Mouse (Mus musculus) midbrain, embryonic 12.5 days (tissue): Measurements from ENCODE around the gene Eml4. TPM values are rescaled to one million over a fixed set of nuclear protein-coding genes. Genes with fewer than 3 reads are reported as not detected.

Source experiments
- ATAC-seq: fragments of 200-750 bp; cut with Nextera tagmentation; 2 replicates; pipeline ENCODE4 v1.8.0; 2017; ENCODE audit warnings: low read depth, moderate TSS enrichment, moderate library complexity; ENCODE audit not compliant: low FRiP score
- H3K27ac ChIP-seq: fragments of 300-500 bp; sonication (generic); replicated peaks from 2 replicates; pipeline ENCODE4 v1.5.1; 2016; ENCODE audit warnings: mild to moderate bottlenecking
- H3K27me3 ChIP-seq: fragments of 300-500 bp; sonication (generic); 2 replicates; pipeline ENCODE4 v1.6.1; 2016; ENCODE audit warnings: mild to moderate bottlenecking
- H3K36me3 ChIP-seq: fragments of 300-500 bp; sonication (generic); 2 replicates; pipeline ENCODE4 v1.6.1; 2016
- H3K4me1 ChIP-seq: fragments of 300-500 bp; sonication (generic); 2 replicates; pipeline ENCODE4 v1.6.1; 2016
- H3K4me2 ChIP-seq: fragments of 300-500 bp; sonication (generic); replicated peaks from 2 replicates; pipeline ENCODE4 v1.6.1; 2016; ENCODE audit warnings: mild to moderate bottlenecking, moderate library complexity
- H3K4me3 ChIP-seq: fragments of 300-500 bp; sonication (generic); 2 replicates; pipeline ENCODE4 v1.5.1; 2016; ENCODE audit warnings: mild to moderate bottlenecking
- H3K9ac ChIP-seq: fragments of 300-500 bp; sonication (generic); replicated peaks from 2 replicates; pipeline ENCODE4 v1.6.1; 2016; ENCODE audit warnings: mild to moderate bottlenecking, moderate library complexity
- H3K9me3 ChIP-seq: fragments of 300-500 bp; sonication (generic); 2 replicates; pipeline ENCODE4 v1.6.1; 2016; ENCODE audit warnings: mild to moderate bottlenecking
- WGBS: fragments of 180-500 bp; shearing (Covaris S2); methylation state at CpG from one replicate; pipeline ENCODE4 v1.1.7; 2016; 5-methylcytosine and 5-hydroxymethylcytosine counted together
- polyA plus RNA-seq: library from polyadenylated mRNA; unstranded; fragments of >200 nt; fragmentation: Nextera tagmentation; extraction: Ambion mirVana; gene quantifications from 2 replicates; pipeline ENCODE4 v1.2.1, GENCODE M21; 2016

Gene Eml4
- polyA plus RNA-seq, 1 experiment from 2014 or later: 43.4 TPM

DNA sequence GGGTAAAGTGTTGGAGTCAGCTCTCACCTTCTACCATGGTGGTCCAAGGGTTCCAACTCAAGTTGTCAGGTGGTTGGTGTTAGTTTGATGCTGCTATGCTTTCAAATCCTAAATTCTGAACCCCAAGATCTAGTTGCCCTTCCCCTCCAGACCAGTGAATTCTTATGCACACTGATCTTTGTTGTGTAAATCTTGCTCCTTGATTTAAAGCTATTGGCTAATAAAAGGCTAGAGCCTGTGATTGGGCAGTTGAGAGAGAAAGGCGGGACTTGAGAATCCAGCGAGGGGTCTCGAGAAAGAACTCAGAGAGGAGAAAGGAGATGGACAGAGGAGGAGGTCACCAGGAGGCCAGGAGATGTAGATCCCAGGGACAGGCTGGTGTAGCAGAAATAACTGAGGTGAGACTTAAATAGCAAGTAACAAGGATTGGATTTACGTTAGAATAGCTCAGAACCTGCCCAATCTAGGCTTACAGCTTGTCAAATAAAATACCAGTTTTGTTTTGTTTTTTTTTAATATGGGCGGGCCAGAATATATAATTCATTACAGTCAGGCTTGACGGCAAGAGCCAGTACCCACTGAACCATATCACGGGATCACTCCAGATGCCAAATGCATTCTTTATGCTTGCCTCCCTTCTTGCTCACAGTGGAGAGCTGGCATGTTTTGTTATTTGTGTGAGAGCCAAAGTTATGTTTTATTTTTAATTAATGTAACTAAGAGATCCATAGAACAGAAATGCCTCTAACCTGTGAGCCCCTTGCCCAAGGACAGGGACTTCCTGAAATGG lies 172.1 kb downstream of the Eml4 start:
- Histone ChIP-seq H3K4me1 (peaks cover 28% of the 10 kb centered on the region), H3K9me3 (no peaks in the 10 kb centered on the region), H3K4me2 (no peak overlapping the region), H3K27me3 (peaks cover 14% of the 10 kb centered on the region), H3K36me3 (no peaks in the 10 kb centered on the region), H3K9ac (no peak overlapping the region), H3K4me3 (no peak overlapping the region), H3K27ac (no peak overlapping the region)
- ATAC-seq: no peak
- WGBS: 70% methylated on average over 7 of the region's 7 CpGs

DNA sequence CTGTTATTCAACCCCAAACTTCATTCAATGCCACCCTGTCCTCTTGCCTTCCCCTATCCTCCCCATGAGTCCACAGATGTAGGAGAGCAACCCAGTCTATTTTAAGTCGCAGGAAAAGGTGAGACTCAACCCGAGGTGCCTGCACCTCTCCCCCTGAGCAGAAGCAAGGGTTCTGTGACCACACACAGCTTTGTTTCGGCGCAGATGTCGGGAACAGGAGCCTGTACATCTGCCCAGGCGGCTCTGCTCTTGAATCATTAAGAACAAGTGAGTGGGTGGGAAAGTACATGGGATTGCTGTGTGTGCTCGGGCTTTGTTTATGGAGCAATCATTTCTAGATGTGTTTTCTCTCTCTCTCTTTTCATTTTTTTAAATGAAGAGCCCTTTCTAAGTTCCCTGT lies 174.0 kb downstream of the Eml4 start:
- H3K27ac ChIP-seq: no peak overlapping the region
- no peak overlapping the region for H3K9ac ChIP-seq
- 59% methylated on average over 7 of the region's 7 CpGs for WGBS
- ATAC-seq: no peak
- peaks cover 17% of the 10 kb centered on the region for H3K27me3 ChIP-seq
- no peak overlapping the region for H3K4me2 ChIP-seq
- no peak overlapping the region for H3K4me3 ChIP-seq
- H3K9me3 ChIP-seq: no peaks in the 10 kb centered on the region
- H3K36me3 ChIP-seq: no peaks in the 10 kb centered on the region
- peaks cover 33% of the 10 kb centered on the region for H3K4me1 ChIP-seq

DNA sequence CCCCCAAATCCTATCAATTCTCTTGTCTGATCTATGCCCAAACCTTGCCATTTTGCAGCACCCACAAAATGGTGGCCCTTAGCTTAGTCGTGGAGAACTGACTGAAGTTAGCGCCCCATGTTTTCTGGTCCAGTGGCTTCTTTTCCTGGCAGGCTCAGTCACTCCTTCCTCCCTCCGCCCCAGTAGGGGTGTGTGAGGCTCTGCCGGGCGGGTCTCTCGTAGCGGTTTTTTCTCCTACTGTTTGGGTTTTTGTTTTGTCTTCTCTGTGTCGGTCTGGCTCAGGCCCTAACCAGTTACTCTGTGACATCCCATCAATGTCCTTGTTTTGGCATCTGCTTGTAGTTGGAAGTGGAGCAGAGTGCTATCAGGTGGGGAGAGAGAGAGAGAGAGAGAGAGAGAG lies 174.9 kb downstream of the Eml4 start:
- ATAC-seq: no peak
- no peaks in the 10 kb centered on the region for H3K36me3 ChIP-seq
- no peak overlapping the region for H3K9ac ChIP-seq
- peaks cover 33% of the 10 kb centered on the region for H3K4me1 ChIP-seq
- H3K27ac ChIP-seq: 0 out of 2 replicates have a peak overlapping the region, but pooled peaks have one; percentile 54
- peak overlapping the region; percentile 25; the same call in 1 of the 2 replicates for H3K4me2 ChIP-seq
- WGBS: 6% methylated on average over 8 of the region's 8 CpGs
- H3K9me3 ChIP-seq: no peaks in the 10 kb centered on the region
- no peak overlapping the region for H3K4me3 ChIP-seq
- peaks cover 17% of the 10 kb centered on the region for H3K27me3 ChIP-seq

DNA sequence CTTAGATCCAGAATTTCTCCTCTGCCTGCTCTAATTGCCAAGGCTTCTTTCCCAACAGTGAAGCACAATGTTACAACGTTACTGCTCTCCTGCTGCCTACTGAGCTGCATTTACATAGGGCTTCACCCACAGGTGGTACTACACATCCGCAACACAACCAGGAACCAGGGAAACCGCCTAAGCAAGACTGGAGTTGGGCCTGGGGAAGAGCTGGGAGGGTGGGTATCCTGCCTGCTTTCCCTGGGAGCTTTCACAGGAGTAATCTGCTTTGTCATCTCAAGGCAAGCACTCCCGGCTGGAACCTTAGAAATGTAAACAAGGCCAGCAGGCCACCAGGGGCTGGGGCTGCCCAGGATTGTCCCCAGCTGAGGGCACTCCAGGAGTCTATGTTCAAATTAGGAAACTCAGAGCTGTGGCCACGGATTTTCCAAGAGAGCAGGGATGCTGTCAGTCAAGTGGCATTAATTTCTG lies 175.4 kb downstream of the Eml4 start:
- H3K36me3 ChIP-seq: no peaks in the 10 kb centered on the region

DNA sequence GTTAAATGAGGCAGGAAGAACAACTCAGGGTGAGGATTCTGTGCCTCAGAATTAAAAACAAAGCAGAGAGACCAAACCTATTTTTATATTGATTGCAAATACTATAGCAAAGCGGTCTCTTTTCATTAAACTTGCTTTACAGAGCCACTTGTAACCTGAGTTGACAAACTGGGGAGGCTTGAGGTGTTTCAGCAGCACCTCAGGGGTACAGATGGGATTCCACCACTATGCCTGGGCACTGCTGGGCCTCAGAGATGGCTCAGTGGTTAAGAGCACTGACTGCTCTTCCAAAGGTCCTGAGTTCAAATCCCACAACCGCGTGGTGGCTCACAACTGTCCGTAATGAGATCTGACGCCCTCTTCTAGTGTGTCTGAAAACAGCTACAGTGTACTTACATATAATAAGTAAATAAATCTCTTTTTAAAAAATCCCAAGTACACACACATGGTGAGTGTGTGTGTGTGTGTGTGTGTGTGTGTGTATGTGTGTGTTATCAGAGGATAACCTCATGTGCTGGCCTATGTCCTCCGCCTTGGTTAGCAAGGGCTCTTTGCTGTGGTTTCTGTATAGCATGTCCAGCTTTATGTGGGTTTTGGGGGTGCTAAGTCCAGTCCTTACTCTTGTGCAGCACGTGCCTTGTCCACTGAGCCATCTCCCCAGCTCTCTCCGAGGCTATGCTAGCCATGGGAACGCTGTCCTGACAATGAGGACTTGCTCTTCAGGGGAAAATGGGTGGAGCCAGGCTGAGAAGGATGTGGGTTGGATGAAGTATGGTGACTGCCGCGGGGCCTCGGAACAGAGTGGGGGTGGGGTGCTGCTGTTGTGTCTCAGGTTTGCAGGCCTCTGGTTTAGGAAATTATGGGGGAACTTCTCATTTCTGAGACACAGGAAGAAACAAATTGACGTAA lies 176.1 kb downstream of the Eml4 start:
- Histone ChIP-seq H3K4me3 (no peak overlapping the region), H3K9ac (no peak overlapping the region), H3K4me1 (peaks cover 33% of the 10 kb centered on the region), H3K4me2 (peak overlapping the region; percentile 39), H3K27ac (peak overlapping the region; percentile 54), H3K9me3 (no peaks in the 10 kb centered on the region), H3K27me3 (peaks cover 17% of the 10 kb centered on the region), H3K36me3 (no peaks in the 10 kb centered on the region)
- ATAC-seq: peak; percentile 86
- 23% methylated on average over 13 of the region's 13 CpGs for WGBS

More for the DNA sequence above, 175.4 kb downstream of the Eml4 start:
- peak; percentile 24; the same call in 1 of the 2 replicates for ATAC-seq
- peak overlapping the region; percentile 25; the same call in 1 of the 2 replicates for H3K4me2 ChIP-seq
- no peak overlapping the region for H3K9ac ChIP-seq
- H3K4me1 ChIP-seq: peaks cover 33% of the 10 kb centered on the region
- H3K27me3 ChIP-seq: peaks cover 17% of the 10 kb centered on the region
- WGBS: 3% methylated on average over 5 of the region's 5 CpGs
- no peaks in the 10 kb centered on the region for H3K9me3 ChIP-seq
- H3K4me3 ChIP-seq: no peak overlapping the region
- H3K27ac ChIP-seq: peak overlapping the region; percentile 54; the same call in 1 of the 2 replicates

DNA sequence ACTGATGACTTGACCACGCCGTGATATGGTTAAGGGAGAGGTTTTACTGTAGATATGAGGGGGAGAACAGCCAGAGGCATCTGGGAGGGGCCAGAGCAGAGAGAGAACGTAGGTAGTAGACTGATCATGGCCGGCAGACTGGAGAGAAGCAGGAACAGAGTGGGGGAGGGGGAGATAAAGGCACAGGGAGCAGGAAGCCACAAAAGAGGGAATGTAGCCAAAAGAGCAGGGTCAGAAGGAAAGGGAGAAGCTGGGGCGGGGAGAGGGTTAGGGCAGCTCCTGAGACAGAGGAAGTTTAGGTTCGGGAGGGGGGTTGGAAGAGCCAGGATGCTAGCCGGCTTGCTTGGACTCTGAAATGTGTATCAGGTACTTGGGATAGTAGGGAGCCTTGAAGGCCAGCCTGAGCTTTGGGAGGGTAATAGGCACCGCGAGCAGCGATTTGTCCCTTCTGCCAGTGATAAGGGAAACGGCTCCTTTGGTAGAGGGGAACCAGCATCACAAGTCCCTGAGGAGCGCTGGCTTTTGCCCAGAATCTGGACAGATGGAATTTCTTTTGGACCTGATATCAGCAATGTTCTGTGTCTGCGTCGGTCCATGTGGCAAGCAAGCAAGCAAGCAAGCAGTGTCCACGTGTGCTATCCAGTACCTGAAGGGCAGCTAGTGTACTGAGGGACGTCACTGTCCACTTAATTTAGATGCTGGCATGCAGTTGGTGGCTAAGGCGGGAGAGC lies 177.1 kb downstream of the Eml4 start:
- Histone ChIP-seq H3K27me3 (peaks cover 17% of the 10 kb centered on the region), H3K4me2 (peak overlapping the region; percentile 39), H3K9me3 (no peaks in the 10 kb centered on the region), H3K4me1 (peaks cover 33% of the 10 kb centered on the region), H3K9ac (no peak overlapping the region; the same call in 1 of the 2 replicates), H3K4me3 (peak overlapping the region; percentile 5; the same call in 1 of the 2 replicates), H3K27ac (peak overlapping the region; percentile 25; the same call in 1 of the 2 replicates), H3K36me3 (no peaks in the 10 kb centered on the region)
- peak; percentile 71 for ATAC-seq
- WGBS: 21% methylated on average over 17 of the region's 17 CpGs

Other genes starting within 250 kb of the Eml4 start
- gene Pkdcc, start 135.6 kb upstream of the Eml4 start, polyA plus RNA-seq: 4.1 and 6.6 TPM in 2 replicates
- gene Cox7a2l, start 166.4 kb downstream of the Eml4 start, polyA plus RNA-seq: 150 TPM in 2 replicates